Mouse (Mus musculus): ENCODE measurements around the gene Ifi207.
"Not testable (repeated sequence)": the region's sequence is repeated elsewhere in the genome, so short reads cannot be mapped to it uniquely, and the experiment has no call there.

Gene Ifi207

DNA sequence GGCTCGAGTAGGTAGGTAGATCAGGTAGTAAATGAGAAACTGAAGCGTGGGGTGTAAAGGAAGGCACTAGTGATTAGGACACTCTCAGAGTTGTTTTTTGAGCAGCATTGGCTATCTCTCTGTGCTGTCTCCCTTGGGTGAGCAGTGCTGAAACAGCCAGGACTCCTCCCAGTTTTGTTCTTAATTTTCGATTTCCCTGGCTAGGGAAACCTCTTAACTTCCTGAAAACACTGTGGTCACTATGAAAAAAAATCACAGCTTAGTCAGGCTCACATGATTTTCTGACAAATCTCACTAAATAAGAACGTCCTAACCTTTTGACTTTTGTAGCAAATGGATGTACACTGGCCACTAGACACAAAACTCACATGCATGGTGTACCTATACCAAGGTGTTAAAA, at the start of gene Ifi207:
Gene Ifi207 (minus strand): TSS at position 92 of the 400 bp plus-strand sequence.
- DNase-seq, result no peak

DNA sequence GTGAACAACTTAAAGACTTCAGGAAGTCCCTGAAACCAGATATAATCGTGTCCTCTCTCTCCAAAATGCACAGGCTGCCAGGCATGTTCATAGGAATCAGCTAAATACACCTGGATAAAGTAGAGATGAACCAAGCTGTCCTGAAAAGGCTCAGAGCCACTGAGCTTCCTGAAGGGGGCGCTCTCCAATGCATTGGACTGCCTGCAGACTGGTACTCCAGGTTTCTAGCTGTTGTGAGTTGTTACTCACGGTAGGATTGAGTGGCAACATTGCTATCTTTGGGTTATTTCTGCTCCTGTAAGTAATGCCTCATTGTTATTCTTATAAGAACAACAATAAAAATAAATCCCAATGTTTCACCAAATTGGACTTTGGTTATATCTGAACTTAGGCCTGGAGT, 31.9 kb upstream of the Ifi207 start:
- not testable (repeated sequence) for DNase-seq

DNA sequence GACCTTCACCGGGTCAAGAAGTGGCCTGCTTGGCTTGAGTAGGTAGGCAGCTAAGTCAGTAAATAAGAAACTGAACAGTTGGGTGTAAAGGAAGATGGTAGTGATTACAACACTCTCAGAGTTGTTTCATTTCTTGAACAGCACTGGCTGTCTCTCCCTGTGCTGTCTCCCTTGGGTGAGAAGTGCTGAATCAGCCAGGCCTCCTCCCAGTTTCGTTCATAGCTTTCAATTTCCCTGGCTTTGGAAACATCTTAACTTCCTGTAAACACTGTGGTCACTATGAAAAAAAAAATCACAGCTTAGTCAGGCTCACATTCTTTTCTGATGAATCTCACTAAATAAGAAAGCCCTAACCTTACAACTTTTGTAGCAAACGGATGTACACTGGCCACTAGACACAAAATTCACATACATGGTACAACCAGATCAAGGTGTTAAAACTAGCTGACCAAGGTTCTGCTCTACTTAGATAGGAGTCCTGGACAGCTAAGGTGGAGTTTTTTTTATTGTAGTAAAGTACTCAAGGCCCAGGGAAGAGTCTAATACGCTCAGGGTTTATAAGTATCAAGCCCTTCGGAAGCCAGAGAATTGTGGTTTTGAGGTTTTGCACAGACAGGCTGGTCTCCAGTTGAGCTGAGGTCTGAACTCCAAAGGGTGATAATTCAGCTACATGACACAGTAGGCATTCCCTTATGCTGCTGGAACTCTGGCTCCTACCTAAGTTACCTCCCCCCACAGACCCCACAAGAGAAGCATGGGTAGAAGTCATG, 25.5 kb upstream of the Ifi207 start, which contains the start of gene Ifi204:
Gene Ifi204 (minus strand): TSS at position 96 of the 770 bp plus-strand sequence.
- DNase-seq, result not testable (repeated sequence)

DNA sequence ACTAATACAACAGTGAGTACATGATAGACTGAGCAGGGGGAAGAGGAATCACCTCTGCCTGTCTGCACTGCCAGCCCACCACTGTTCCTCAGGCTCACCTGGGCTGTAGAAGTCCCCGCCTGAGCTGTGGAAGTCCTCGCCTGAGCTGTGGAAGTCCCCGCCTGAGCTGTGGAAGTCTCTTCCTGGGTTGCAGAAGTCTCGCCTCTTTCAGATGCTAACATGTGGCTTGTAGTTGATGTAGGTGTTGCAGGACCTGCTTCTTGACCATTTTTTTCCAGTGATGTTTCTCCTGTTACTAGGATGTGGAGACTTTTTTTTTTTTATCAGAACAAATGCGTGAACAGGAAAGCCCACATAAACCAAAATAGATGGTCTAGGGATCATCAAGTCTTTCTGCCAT, 18.5 kb upstream of the Ifi207 start:
- DNase-seq, result not testable (repeated sequence)

DNA sequence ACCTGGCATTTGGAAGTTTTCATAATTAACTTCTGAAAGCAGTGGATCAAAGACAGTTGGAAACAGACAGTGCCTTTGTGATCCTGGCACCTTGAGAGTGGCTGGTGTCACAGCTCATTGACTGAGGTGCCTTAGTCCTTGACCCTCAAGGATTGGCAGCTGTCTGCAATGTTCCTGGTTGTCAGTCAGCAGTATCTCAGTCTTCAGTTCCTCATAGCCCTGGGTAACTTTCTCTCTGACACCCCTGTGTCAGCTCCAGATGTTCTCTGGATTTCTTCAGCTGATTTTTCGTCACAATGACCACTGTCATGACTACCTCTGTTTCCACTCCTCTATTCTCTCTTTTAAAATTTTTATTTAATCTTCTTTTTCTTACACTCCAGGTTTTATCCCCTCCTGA, 715 bp upstream of the Ifi207 start:
- DNase-seq, result no peak

DNA sequence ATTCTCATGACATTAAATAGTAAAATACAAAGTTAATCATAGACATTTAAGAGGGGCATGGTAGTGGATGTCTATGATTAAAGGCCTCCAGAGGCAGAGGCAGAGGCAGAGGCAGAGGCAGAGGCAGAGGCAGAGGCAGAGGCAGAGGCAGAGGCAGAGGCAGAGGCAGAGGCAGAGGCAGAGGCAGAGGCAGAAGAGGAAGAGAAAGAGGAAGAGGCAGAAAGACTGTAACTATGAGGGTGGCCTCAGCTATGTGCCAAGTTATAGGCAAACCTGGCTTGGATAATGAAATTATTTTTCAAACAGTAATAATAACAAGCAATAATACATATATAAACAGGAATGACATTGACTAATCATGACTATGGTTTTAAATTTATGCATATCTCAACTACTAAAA, 1.0 kb downstream of the Ifi207 start:
- no peak for DNase-seq

DNA sequence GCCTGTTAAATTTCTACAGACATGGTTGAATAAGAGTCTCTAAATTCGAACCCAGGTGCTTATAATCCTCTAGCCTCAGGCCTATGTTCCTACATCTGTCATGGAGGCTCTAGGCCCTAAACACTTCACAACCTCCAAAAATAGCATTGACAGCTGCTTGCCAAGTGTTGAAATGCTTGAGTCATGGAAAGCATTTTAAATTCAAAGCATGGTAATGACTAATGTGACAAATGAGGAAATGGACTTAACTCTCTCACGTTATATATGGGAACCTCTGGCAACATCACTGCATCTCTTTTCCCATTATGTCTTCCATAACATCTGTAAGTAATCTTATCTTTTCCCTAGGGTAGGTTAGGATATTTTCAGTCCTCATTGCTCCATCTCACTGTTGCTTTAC, 4.6 kb downstream of the Ifi207 start:
- DNase-seq, result no peak

DNA sequence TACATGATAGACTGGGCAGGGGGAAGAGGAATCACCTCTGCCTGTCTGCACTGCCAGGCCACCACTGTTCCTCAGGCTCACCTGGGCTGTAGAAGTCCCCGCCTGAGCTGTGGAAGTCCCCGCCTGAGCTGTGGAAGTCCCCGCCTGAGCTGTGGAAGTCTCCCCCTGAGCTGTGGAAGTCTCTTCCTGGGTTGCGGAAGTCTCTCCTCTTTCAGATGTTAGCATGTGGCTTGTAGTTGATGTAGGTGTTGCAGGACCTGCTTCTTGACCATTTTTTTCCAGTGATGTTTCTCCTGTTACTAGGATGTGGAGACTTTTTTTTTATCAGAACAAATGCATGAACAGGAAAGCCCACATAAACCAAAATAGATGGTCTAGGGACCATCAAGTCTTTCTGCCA, 6.5 kb downstream of the Ifi207 start:
- DNase-seq, result not testable (repeated sequence)

DNA sequence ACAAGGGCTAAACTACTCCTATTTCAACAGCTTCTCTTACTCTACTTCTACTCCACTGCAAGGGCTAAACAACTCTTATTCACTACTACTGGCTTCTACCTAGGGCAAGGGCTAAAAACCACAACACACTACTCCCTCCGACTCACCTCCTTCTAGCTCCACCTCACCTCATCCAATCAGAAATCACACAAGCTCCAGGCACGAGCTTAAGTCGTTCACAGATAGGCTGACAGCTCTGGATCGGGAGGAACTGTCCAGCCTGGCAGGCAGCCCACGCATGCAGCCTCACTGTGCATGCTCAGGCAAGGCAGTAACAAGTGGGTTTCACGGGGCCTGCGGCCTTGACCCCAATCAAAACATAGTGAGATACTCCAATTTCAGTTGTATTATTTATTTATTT, 8.3 kb downstream of the Ifi207 start:
- DNase-seq, result no peak

DNA sequence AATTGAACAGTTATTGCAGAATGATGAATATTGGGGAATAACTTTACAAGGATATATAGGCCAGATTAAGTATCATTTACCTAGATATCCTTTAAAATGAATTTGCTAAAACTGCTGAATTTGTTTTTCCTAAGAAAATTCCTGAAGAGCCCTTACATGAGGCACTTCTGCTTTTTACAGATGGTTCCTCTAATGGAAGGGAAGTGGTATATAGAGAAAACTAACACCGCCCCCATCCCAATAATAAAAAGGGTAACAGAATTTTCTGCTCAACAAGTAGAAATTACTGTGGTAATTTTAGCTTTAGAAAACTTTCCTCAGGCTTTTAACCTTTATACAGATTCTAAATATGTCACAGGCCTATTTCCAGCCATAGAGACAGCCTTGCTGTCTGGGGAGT, 47.3 kb downstream of the Ifi207 start:
- no peak for DNase-seq

DNA sequence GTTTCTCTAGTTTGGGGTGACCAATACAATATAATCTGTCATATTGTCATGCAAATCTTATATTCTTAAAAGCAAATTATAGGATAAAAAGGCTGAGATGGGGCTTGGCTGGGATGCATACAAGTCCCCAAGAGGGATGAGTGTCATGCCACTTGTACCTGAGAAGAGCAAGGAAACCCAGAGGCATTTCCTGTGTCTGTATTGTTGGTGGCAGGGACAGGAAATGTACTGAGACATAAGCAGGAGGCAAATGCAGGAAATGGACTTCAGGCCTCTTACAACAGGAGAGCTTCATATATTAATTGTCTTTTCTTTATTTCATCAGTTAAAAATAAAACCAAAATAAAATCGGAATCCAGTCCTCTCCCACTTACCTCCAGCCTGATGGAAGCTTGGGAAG, 62.9 kb downstream of the Ifi207 start:
- DNase-seq, result not testable (repeated sequence)

DNA sequence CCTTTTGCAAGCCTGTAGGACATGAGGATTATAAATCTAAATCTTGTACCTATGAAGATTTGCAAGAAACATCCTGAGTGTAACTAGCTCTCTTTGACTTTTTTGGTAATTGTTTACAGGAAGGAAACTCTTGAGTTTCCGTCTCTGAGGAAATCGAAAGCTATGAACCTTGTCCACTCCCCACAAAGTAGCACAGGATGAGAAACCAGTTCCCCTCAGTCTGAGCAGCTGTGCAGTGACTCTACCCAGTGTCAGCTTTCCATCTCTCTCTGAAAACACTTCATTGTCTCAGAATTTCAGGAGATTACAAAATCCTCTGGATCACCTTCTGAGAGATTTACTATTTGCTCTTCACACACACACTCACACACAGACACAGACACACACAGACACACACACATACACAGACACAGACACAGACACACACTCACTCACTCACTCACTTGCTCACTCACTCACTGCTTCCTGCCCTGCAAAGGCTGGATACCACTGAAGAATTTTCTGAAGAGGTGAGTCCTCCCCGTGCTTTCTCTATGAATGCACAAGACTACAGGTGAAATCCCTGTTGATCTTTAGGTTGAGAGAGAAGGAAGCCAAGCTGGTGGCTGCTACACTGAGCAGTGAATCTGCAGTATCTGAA, 68.0 kb downstream of the Ifi207 start, which contains the start of gene Ifi208:
Gene Ifi208 (plus strand): TSS at position 218 of the 640 bp plus-strand sequence.
- peak; percentile 41 for DNase-seq

Measured in thymus, postnatal 4 days (tissue).